Mouse (Mus musculus): ENCODE measurements around the gene Oscar.
"Not testable (repeated sequence)": the region's sequence is repeated elsewhere in the genome, so short reads cannot be mapped to it uniquely, and the experiment has no call there.

Gene Oscar

DNA sequence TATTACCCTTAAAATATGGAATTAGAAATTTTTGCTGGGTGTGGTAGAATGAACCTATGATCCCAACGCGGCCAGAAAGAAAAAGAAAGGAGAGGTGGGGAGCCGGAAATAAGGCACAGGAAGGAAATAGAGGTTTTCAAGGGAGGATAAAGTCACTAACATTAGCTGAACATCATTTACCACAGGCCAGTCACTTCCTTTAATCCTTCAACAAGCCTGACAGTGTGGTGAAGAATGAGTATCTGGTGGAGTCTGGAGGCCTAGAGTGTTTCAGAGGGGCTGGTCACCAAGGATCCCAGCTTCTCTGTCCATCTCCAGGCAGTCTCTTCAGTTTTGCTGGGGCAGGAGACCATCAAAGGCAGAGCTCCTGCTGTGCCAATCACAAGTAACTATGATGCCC lies 5.5 kb downstream of the Oscar start:
- no peak for DNase-seq (ENCODE audit: low read depth, low spot score)

DNA sequence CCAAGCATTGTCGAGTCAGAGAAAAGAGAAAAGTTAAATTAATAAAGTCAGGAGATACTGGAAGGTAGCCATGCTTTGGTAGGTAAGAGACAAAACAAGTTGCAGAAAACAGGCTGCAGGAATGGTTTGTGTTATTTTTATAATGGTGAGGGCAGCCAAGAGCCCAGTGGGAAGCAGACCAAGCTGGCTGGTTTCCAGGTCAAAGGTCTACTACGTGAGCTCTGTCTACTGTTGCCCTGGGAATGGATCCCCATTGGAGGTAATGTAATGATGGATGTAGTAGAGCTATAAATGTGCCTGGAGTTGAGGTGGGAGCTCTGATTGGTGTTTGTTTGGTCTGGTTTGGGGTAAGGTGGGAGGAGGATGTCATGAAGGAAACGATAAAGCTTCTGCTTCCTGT lies 6.9 kb downstream of the Oscar start:
- no peak for DNase-seq (ENCODE audit: low read depth, low spot score)

DNA sequence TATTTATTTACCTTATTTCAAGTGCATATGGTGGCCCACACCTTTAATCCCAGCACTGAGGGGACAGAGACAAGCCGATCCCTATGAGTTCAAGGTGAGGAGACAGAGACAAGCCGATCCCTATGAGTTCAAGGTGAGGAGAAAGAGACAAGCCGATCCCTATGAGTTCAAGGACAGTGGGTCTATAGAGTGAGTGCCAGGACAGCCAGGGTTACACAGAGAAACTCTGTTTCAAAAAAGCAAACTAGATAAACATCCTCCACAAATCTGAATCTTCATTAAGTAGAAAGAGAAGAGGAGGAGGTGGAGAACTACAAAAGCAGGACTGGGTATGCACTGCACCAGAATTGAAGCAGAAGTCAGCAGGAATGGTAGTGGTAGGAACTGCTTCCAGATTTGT lies 7.3 kb downstream of the Oscar start:
- no peak for DNase-seq (ENCODE audit: low read depth, low spot score)

DNA sequence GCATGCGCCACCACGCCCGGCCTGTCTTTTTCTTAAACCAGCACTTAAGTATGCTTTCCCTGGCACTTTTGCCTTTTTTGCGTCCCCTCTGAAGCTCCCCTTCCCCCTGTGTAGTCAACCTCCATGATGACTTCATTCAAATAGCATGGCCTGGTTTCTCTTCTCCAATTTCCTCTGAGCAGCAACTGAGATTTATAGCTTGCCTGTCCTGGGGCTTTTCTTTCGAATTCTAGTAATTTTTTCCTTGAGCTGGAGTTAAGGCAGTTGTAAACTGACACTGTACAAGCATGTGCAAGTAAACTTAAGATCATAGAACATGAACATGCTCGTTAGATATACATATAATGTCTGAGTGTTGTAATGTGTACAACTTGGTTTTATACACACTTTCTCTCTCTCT lies 8.6 kb downstream of the Oscar start:
- DNase-seq (ENCODE audit: low read depth, low spot score) = peak; percentile 58

DNA sequence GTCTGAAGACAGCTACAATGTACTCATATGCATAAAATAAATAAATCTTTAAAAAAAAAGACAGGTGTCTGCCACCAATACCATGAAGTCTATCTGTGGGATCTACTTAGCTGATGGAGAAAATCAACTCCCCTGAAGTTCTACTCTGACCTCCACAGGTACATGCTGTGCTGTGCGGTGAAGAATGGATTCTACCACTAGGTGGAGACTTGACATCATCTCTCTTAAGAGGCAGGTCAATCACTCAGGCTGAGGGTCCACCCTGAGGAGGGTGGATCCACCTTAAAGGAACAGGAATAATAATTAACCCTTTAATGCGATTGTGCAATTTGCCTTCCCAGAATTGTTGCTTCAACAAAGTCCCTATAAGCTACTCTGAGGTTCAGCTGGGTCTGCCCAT lies 9.2 kb downstream of the Oscar start:
- DNase-seq (ENCODE audit: low read depth, low spot score) = peak; percentile 81

DNA sequence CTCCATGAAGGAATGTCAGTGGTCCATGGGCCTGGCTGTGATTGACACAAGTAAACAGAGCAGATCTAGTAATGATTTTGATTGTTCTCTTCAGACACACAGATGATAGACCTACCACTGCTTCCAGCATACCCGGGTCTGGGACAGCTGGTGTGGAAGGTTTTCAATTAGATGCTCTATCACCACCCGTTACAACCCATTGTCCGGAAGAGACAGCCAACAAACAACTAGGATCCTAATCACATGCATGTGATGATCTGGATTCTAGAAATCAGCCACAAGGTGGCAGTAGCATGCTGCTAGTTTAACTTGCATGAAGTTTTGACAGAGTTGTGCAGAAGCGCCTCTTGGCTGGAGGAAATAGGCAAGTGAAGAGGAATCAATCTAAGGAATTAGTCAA lies 14.8 kb downstream of the Oscar start:
- DNase-seq (ENCODE audit: low read depth, low spot score) = peak; percentile 83

DNA sequence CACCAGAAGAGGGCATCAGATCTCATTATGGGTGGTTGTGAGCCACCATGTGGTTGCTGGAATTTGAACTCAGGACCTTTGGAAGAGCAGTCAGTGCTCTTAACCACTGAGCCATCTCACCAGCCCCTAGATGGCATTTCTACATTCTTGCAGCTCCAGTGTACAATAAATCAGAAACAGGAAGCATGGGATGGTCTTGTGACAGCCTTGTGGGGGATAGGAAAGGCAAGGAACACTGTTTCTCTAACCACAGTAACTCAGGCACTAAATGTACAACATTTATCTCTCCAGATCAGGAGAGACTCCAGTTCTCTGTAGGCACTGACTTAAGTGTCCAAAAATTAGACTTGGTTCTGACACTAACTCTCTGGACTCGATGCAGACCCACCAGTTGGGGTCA lies 18.2 kb downstream of the Oscar start:
- not testable (repeated sequence) for DNase-seq (ENCODE audit: low read depth, low spot score)

DNA sequence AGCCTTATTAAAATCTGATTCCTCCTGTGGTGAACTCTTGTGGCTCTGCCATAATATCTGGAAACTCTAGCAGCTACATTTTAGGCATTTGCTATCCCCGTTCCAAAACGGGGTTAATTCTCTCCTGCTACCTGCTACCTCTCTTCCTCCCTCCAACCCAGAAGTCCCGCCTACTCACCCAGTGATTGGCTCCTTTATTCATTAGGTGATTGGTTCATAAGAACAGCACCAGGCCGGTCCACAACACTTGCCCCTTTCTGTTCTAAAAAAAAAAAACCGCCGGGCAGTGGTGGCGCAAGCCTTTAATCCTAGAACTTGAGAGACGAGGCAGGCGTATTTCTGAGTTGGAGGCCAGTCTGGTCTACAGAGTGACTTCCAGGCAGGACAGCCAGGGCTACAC lies 20.8 kb downstream of the Oscar start:
- peak; percentile 92 for DNase-seq (ENCODE audit: low read depth, low spot score)

DNA sequence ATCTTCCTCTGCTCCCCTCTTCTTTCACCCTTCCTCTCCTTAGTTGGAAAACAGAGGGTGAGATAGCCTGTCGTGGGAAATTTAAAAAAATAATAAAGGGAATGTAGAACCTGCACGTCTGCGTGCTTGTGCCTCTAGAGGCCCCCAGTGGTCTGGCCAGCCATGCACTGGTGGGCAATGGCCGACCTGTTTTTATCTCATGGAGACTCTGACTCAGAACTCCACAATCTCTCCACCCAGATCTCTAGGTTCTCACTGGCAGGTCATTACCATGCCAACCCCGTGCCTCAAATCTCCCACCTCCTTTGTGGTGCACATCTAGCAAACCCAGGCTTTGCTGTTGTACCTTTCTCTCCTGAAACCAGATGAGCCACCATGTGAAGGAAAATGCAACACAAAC lies 21.3 kb downstream of the Oscar start:
- no peak for DNase-seq (ENCODE audit: low read depth, low spot score)

DNA sequence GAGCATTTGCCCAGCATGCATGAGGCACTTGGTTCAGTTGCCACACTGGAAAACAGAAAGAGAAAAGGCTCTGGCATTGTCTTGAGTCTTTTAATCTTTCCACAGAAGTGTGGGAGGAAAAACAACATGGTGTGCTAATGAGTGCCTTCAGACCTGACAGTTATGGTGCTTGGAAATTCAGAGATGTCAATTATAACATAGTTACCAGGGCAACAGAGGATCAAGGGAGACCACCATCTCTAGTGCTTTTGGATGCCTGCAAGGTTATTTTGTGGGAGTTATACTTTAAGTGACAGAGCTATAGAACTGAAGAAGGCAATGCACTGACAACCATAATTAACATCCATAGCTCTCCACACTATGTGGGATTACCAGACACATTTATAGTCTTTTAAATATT lies 22.1 kb downstream of the Oscar start:
- no peak for DNase-seq (ENCODE audit: low read depth, low spot score)

DNA sequence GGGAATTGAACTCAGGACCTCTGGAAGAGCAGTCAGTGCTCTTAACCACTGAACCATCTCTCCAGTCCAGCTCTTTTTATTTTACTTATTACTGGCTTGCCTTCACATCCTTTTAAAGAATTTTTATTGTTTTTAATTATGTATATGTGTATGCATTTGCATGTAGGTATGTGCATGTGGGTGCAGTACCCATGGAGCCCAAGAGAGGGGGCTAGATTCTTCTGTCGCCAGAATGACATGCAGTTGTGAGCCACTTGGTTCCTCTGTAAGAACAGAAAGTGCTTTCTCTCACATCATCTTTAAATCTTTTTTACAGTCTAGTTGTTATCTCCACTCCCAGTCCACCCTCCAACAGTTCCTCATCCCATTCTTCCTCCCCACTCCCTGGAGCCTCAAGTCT lies 24.4 kb downstream of the Oscar start:
- DNase-seq (ENCODE audit: low read depth, low spot score) = no peak

DNA sequence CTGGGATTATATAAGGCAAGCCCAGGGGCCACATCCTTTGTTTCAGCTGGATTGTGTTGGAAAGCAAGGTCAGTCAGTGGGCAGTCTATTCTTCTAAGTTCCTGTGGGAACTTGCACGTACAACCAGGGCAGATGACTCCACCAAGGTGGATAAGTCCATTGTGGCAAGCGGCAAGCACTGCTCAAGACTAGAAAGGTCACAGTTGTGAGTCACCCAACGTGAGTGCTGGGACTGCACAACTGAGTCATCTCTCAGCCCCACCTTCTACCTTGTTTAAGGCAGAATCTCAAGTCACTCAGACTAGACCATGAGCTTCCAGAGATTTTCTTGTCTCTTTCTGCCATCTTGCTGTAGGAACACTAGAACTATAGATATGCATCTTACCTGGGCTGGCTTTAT lies 25.4 kb downstream of the Oscar start:
- DNase-seq (ENCODE audit: low read depth, low spot score) = no peak

DNA sequence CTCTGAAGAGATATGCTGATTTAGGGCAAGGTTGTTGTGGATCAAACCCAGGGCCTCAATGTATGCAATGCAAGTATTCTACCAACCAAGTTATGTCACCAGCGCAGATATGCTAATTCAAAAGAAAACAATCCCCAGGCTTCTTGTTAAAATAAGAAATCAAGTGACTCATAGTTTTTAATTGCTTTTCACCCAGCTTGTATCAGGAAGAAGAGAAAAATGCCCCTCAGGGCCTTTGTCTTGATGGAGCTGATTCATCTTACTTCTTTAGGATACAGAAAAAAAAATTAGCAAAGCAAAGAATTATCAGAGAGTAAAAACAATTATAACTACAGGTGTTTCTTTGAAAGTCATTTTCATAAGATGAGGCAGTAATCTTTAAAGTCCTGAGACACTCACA lies 28.7 kb downstream of the Oscar start:
- DNase-seq (ENCODE audit: low read depth, low spot score) = no peak

DNA sequence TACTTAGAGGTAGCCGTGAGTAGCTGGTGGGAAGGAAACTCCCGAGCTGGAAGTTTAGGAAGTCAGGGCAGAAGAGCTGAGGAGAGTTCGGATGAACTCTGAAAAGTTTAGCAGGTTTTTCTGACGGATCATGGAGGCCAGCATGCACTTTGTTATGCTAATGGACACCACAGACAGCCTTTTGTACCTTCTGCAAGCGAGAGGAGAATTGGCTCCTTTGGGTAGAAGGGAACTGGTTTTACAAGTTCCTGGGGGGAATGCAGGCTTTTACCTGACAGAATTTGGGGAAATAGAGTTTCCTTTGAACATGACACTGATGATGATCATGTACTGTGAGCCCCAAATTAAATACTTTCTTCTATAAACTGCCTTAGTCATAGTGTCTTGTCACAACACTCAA lies 29.7 kb downstream of the Oscar start:
- no peak for DNase-seq (ENCODE audit: low read depth, low spot score)

DNA sequence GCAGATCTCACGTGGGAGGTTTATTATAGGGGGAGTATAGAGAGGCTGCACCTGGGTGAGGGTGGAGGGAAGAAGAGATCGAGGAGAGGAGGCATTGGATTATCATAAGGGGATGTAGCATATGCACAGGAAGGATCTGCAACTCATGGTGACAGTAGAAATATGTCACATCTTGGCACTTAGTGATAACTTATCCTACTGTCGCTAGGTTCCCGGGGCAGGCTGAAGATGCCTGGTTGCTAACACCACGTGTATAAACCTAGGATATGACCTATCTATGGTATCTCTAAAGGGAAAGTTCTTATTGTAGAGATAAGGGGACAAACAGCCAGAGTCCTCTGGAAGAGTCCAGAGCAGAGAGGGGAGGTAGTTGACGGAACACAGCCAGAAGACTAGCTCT lies 30.2 kb downstream of the Oscar start:
- DNase-seq (ENCODE audit: low read depth, low spot score) = no peak

DNA sequence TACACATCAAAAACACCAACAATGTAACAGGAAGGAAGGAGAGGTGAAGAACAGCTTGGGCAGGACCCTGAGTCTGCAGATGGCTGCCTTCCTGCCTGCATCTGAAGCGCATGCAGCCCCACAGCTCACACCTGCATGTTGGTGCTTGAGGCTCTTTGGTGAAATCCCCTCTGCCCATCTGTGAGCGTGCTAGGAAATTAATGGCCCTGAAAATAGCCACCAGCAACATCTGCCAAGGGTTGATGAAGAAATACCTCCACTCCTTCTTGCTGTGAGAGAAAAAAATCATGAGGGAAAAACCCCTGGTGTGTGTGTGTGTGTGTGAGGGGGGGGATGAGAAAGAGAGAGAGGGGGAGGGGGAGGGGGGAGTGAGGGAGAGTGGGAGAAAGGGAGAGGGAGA lies 35.9 kb downstream of the Oscar start:
- peak; percentile 95 for DNase-seq (ENCODE audit: low read depth, low spot score)

DNA sequence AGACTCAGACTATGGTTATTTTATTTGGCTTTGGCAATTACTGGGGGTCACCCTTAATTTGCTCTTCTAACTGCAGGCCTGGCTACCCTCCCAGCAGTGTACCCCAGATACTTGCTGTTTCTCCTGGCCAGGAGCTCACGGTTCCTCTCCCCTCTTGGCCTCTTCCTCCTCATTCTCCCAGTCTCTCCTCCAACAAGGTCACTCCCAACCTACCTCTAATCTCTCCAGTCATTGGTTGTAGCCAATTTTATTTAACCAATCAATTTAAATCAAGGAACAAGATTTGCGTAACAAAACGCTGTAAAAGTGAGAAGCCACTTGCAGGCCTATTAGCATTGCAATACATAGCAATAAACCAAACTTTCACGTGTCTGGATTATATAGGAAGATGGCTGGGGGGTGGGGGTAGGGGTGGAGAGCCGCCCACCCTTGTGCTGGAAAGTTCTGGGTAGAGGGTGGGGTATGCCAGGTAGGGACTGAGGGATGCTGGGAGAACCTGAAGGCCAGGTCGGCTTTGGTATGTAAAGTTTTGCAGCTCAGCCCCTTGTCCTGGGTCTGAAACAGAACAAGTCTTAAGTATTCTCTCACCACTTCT lies 36.9 kb downstream of the Oscar start:
- DNase-seq (ENCODE audit: low read depth, low spot score) = peak; percentile 87

DNA sequence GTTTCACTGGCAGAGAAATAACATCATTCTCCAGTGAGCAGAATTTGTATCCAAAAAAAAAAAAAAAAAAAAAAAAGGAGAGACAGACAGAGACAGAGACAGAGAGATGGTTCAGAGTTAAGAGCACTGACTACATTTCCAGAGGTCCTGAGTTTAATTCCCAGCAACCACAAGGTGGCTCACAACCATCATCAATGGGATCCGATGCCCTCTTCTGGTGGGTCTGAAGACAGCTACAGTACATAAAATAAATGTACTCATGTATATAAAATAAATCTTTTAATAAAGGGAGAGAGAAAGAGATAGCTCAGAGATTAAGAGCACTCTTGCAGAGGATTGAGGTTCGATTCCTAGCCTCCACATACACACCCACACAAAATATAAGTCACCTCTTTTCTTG lies 37.8 kb downstream of the Oscar start:
- peak; percentile 70 for DNase-seq (ENCODE audit: low read depth, low spot score)

DNA sequence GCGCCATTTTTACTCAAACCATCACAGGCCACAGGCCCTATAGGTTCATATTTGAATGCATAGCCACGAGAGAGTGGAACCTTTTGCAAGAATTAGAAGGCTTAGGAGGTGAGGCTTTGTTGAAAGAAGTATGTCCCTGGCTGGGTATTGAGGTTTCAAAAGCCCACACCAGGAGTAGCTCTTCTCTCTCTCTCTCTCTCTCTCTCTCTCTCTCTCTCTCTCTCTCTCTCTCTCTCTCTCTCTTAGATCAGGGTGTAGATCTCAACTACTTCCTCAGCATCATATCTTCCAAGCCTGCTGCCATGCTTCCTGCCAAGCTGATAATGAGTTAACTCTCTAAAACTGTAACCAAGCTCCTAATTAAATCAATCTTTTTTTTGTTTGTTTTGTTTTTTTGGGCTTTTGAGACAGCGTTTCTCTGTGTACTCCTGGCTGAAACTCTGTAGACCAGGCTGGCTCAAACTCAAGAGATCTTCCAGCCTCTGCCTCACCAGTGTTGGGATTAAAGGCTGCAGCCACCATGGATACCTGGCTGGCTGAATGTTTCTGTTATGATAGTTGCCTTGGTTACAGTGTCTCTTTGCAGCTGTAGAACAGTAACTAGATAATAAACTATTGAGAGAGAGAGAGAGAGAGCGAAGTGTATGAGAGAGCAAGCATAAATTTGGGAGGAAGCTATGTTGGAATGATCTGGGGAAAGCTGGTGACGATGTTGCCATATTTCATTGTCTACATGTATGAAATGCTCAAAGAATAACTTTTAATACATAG lies 39.4 kb downstream of the Oscar start:
- DNase-seq (ENCODE audit: low read depth, low spot score) = no peak

DNA sequence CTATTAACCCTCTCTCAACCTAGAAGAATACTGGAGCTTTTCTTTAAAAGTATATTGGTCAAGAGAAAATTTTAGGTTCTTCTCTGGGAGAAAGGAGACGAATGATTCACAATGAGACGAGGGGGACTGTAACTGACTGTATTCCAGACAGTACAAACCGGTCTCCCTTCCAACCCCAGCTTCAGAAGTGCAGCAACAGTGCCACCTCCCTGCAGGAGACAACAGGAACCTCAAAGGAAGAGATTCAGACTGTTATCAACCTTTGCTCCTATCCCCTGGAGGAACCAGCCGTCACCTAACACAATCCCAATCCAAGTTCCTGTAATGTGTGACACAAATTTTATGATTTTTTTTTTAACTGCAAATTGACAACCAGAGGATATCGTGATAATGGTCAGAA lies 41.7 kb downstream of the Oscar start:
- no peak for DNase-seq (ENCODE audit: low read depth, low spot score)

DNA sequence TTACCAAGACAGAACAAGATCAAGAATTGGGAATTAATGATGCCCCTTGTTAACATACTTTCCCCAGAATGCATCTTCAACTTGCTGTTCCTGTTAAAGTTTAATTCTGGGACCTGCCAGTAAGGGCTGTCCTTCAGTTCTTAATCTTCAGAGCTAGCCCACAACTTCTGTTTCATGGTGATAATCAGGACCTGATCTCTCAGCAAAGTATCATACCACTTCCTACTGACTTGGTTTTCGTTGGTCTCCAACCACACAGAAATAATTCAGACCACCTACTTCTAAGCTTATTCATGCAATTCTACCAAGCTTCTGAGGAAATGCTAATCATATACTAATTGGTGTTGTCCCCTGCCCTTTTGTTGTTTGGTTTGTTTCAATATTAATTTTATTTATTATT lies 44.1 kb downstream of the Oscar start:
- DNase-seq (ENCODE audit: low read depth, low spot score) = no peak

DNA sequence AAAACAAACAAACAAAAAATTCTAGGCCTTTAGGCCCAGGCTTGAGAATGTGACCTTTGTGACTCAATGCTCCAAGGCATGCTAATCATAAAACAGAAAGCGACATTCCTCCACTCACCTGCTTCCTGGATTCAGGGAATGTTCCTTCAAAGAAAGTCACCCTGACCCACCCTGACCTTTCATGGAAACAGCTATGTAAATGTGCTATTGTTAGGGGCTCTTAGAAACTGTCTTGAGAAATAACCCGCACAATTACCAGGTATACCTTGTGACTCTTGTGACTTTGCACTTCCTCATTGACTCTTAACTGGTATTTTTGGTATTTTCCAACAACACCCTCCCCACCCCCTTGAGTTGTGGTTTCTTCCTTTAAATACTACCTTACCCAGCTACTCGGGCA lies 45.4 kb downstream of the Oscar start:
- DNase-seq (ENCODE audit: low read depth, low spot score) = not testable (repeated sequence)

DNA sequence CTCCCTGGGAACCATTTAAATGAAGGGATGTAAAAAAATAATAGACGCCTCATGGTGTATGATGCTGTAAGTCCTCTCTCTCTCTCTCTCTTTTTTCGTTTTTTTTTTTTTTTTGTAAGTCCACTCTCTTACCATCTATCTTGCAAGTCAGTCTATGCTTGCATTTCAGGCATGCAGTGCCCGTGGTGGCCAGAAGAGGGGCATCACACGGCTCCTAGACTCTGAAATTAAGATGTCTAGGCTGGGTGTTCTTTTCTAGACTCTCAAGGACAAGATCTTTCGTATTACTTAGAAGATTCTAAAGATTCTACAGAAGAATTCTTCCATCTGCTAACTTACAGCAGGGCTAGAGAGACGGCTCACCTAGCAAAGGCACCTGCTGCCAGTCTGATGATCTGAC lies 46.2 kb downstream of the Oscar start:
- DNase-seq (ENCODE audit: low read depth, low spot score) = no peak

DNA sequence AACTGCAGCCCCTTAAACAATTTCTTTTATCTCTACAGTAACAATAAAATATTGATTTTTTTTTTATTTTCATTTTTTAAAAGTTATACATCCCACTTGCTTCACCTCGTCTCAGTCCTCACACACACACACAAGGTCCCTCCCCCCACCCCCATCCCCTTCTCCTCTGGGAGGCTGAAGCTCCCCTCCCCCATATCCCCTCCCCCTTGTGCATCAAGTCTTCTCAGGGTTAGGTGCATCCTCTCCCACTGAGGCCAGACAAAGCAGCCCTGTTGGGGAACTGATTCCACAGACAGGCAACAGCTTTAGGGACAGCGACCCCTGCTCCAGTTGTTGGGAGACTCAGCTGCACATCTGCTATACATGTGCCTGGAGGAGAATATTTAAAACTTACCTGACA lies 48.6 kb downstream of the Oscar start:
- DNase-seq (ENCODE audit: low read depth, low spot score) = no peak
